In genomic region chr5:127616151-127616550, GRCm38 (mm10) we compare ENCODE assay signal across 8 mouse cellular contexts. TPM values are rescaled to one million over a fixed set of nuclear protein-coding genes. Genes with fewer than 3 reads are reported as not detected.
DNase-seq lines count a peak whose midpoint lies in the region; ATAC-seq and TF ChIP-seq lines count a peak whose summit lies in the region.

No protein-coding gene starts in this region.

- H3K9me3 ChIP-seq in embryonic facial prominence, embryonic 11.5 days (replicated peaks; ENCODE audit: control insufficient read depth, low read length) = no peaks in the 10 kb centered on the region
- no peaks in the 10 kb centered on the region for H3K9me3 ChIP-seq in intestine, embryonic 15.5 days
- H3K9me3 ChIP-seq in neural tube, embryonic 13.5 days = no peaks in the 10 kb centered on the region

- TF ChIP-seq CTCF in layer of hippocampus, adult 2 months (conservative IDR thresholded peaks at IDR 0.05) = no peak

- peak overlapping the region; percentile 96 for H3K27ac ChIP-seq in layer of hippocampus, adult 2 months
- no peak overlapping the region for H3K27ac ChIP-seq in embryonic facial prominence, embryonic 11.5 days (replicated peaks; ENCODE audit: low read depth, low read length)
- no peak overlapping the region for H3K27ac ChIP-seq in intestine, embryonic 15.5 days
- no peak overlapping the region for H3K27ac ChIP-seq in neural tube, embryonic 13.5 days (replicated peaks)

- no peak for ATAC-seq in embryonic facial prominence, embryonic 11.5 days (replicated peaks; ENCODE audit: insufficient number of reproducible peaks, low FRiP score, low TSS enrichment, low read depth)
- ATAC-seq in intestine, embryonic 15.5 days = no peak
- 0 out of 2 replicates have a peak, but pooled peaks have one; percentile 7 for ATAC-seq in neural tube, embryonic 13.5 days (ENCODE audit: low read depth)

- H3K9ac ChIP-seq in embryonic facial prominence, embryonic 11.5 days (replicated peaks; ENCODE audit: low read length) = peak overlapping the region; percentile 98
- peak overlapping the region; percentile 83 for H3K9ac ChIP-seq in intestine, embryonic 15.5 days
- peak overlapping the region; percentile 97 for H3K9ac ChIP-seq in neural tube, embryonic 13.5 days

- WGBS in embryonic facial prominence, embryonic 11.5 days = 16% methylated on average over 5 of the region's 5 CpGs
- 7% methylated on average over 5 of the region's 5 CpGs for WGBS in intestine, embryonic 15.5 days
- 16% methylated on average over 5 of the region's 5 CpGs for WGBS in neural tube, embryonic 13.5 days

- no peaks in the 10 kb centered on the region; the same call in none of the 2 replicates for H3K4me1 ChIP-seq in embryonic facial prominence, embryonic 11.5 days (ENCODE audit: control insufficient read depth, insufficient read depth, low read length)
- peaks cover 18% of the 10 kb centered on the region for H3K4me1 ChIP-seq in intestine, embryonic 15.5 days (replicated peaks)
- H3K4me1 ChIP-seq in neural tube, embryonic 13.5 days (replicated peaks) = peaks cover 42% of the 10 kb centered on the region

- peak overlapping the region; percentile 92 for H3K4me3 ChIP-seq in layer of hippocampus, adult 2 months
- H3K4me3 ChIP-seq in embryonic facial prominence, embryonic 11.5 days (ENCODE audit: low read depth, low read length) = peak overlapping the region; percentile 95
- peak overlapping the region; percentile 78 for H3K4me3 ChIP-seq in intestine, embryonic 15.5 days (replicated peaks)
- H3K4me3 ChIP-seq in neural tube, embryonic 13.5 days = peak overlapping the region; percentile 87

- no peaks in the 10 kb centered on the region for H3K36me3 ChIP-seq in embryonic facial prominence, embryonic 11.5 days (replicated peaks; ENCODE audit: control insufficient read depth, insufficient read depth, low read depth, low read length)
- H3K36me3 ChIP-seq in intestine, embryonic 15.5 days = no peaks in the 10 kb centered on the region
- no peaks in the 10 kb centered on the region for H3K36me3 ChIP-seq in neural tube, embryonic 13.5 days

- no peak for DNase-seq in layer of hippocampus, adult 2 months (ENCODE audit: low spot score in 2 of 2)
- DNase-seq in layer of hippocampus, postnatal 10 days (ENCODE audit: low spot score in 2 of 2) = no peak
- no peak for DNase-seq in embryonic facial prominence, embryonic 11.5 days (ENCODE audit: low spot score)
- DNase-seq in right cerebral cortex, postnatal 14 days = no peak
- no peak for DNase-seq in ovary, postnatal 10 days (ENCODE audit: low spot score)
- DNase-seq in gastrocnemius, postnatal 25 days = no peak

- peak overlapping the region; percentile 90 for H3K4me2 ChIP-seq in embryonic facial prominence, embryonic 11.5 days (ENCODE audit: low read depth, low read length)
- peak overlapping the region; percentile 88 for H3K4me2 ChIP-seq in intestine, embryonic 15.5 days (replicated peaks)
- H3K4me2 ChIP-seq in neural tube, embryonic 13.5 days = peak overlapping the region; percentile 98

- no peaks in the 10 kb centered on the region for H3K27me3 ChIP-seq in embryonic facial prominence, embryonic 11.5 days (ENCODE audit: control insufficient read depth, insufficient read depth, low read length)
- H3K27me3 ChIP-seq in intestine, embryonic 15.5 days (replicated peaks) = no peaks in the 10 kb centered on the region
- no peaks in the 10 kb centered on the region; the same call in 1 of the 2 replicates for H3K27me3 ChIP-seq in neural tube, embryonic 13.5 days

RNA-seq across cellular contexts. Expression of gene Glt1d1, which starts 15.9 kb away (rescaled TPM):
- 10 to 100 TPM; 24.7 to 28.6 TPM for total RNA-seq in layer of hippocampus, adult 2 months (2021)
- 10 to 100 TPM; 19.1 to 21.6 TPM for total RNA-seq in layer of hippocampus, postnatal 10 days (2021)
- 1.3 and 1.4 TPM in 2 replicates for polyA plus RNA-seq in embryonic facial prominence, embryonic 11.5 days (2014; fragmentation: Nextera tagmentation; extraction: Ambion mirVana)
- 0.63 and 0.78 TPM in 2 replicates for polyA plus RNA-seq in intestine, embryonic 15.5 days (2015; fragmentation: Nextera tagmentation; extraction: Ambion mirVana)
- polyA plus RNA-seq in neural tube, embryonic 13.5 days (2015; fragmentation: Nextera tagmentation; extraction: Ambion mirVana) = 0.80 and 1.8 TPM in 2 replicates
- total RNA-seq in gastrocnemius, postnatal 25 days (2021) = not detected

RNA-seq across cellular contexts. Expression of gene Slc15a4, which starts 16.5 kb away (rescaled TPM):
- 10 to 100 TPM; 24.0 to 26.4 TPM for total RNA-seq in layer of hippocampus, adult 2 months (2021)
- total RNA-seq in layer of hippocampus, postnatal 10 days (2021) = 10 to 100 TPM; 23.9 to 30.0 TPM
- 18.7 and 19.4 TPM in 2 replicates for polyA plus RNA-seq in embryonic facial prominence, embryonic 11.5 days (2014; fragmentation: Nextera tagmentation; extraction: Ambion mirVana)
- 18.1 and 19.2 TPM in 2 replicates for polyA plus RNA-seq in intestine, embryonic 15.5 days (2015; fragmentation: Nextera tagmentation; extraction: Ambion mirVana)
- 23.9 and 26.5 TPM in 2 replicates for polyA plus RNA-seq in neural tube, embryonic 13.5 days (2015; fragmentation: Nextera tagmentation; extraction: Ambion mirVana)
- 10 to 100 TPM in 1 of 2 experiments, 1 to 10 TPM in 1; 9.9 to 16.4 TPM for total RNA-seq in gastrocnemius, postnatal 25 days (2021)

Comparison
In these comparisons a context has a peak if more than half of its experiments do, and no peak if none do; other contexts are left out.
1. RNA of gene Glt1d1, which starts 15.9 kb away (total RNA-seq): 24.7 to 28.6 TPM in layer of hippocampus, adult 2 months and 19.1 to 21.6 TPM in layer of hippocampus, postnatal 10 days; not detected in gastrocnemius, postnatal 25 days; every median in the first group is over 10 times any median in the second.
2. Peak in every context shown above with its lines, with median percentiles within 50 percentile points of each other: H3K4me3 ChIP-seq, H3K4me2 ChIP-seq and H3K9ac ChIP-seq.